Mouse (Mus musculus) MEL (cell line): ENCODE data around the gene Pcx. TPM values are rescaled to one million over a fixed set of nuclear protein-coding genes. Genes with fewer than 3 reads are reported as not detected.

ENCODE experiments used
- DNase-seq: peaks from one replicate; pipeline ENCODE4 v3.0.0; 2011; ENCODE audit warnings: low read depth, low spot score
- H3K27ac ChIP-seq: 2 replicates; pipeline ENCODE4 v1.5.1; 2012; ENCODE audit warnings: low read depth, mild to moderate bottlenecking, control low read depth, low read length, moderate library complexity; ENCODE audit not compliant: control insufficient read depth
- H3K27me3 ChIP-seq, 2 experiments: fragments of 150-350 bp in 1 of 2; sonication (generic) in 1 of 2; 2 replicates each; pipeline ENCODE4 v1.6.1; 2012; ENCODE audit warnings: low read length in 2 of 2, mild to moderate bottlenecking in 2 of 2, improper control_type of control experiment in 1 of 2, moderate library complexity in 1 of 2; ENCODE audit not compliant: insufficient read depth in 2 of 2, control insufficient read depth in 1 of 2
- H3K36me3 ChIP-seq, 2 experiments: 2 replicates each; pipeline ENCODE4 v1.6.1; 2012 to 2014; ENCODE audit warnings: low read length in 2 of 2, improper control_type of control experiment in 1 of 2, inconsistent platforms in 1 of 2, mild to moderate bottlenecking in 1 of 2; ENCODE audit not compliant: insufficient read depth in 2 of 2, control insufficient read depth in 1 of 2
- H3K4me1 ChIP-seq, 2 experiments: fragments of 150-350 bp in 1 of 2; sonication (generic) in 1 of 2; 2 replicates each; pipeline ENCODE4 v1.6.1; 2012; ENCODE audit warnings: low read length in 2 of 2, improper control_type of control experiment in 1 of 2, mild to moderate bottlenecking in 1 of 2; ENCODE audit not compliant: insufficient read depth in 2 of 2, control insufficient read depth in 1 of 2
- H3K4me3 ChIP-seq, 2 experiments: fragments of 150-350 bp in 1 of 2; sonication (generic) in 1 of 2; 2 replicates each; pipeline ENCODE4 v1.5.1; 2012; ENCODE audit warnings: low read depth in 2 of 2, low read length in 2 of 2, mild to moderate bottlenecking in 2 of 2, moderate library complexity in 2 of 2, control low read depth in 1 of 2, improper control_type of control experiment in 1 of 2; ENCODE audit not compliant: control insufficient read depth in 1 of 2, insufficient read depth in 1 of 2
- H3K79me2 ChIP-seq: 2 replicates; pipeline ENCODE4 v1.6.1; 2012; ENCODE audit warnings: mild to moderate bottlenecking, low read length, moderate library complexity; ENCODE audit not compliant: control insufficient read depth, poor library complexity, insufficient read depth
- H3K9ac ChIP-seq: 2 replicates; pipeline ENCODE4 v1.6.1; 2012; ENCODE audit warnings: low read depth, mild to moderate bottlenecking, control low read depth, low read length, moderate library complexity; ENCODE audit not compliant: control insufficient read depth, poor library complexity, severe bottlenecking
- H3K9me3 ChIP-seq: fragments of 150-350 bp; sonication (generic); replicated peaks from 2 replicates; pipeline ENCODE4 v1.6.1; 2012; ENCODE audit warnings: mild to moderate bottlenecking, low read length, improper control_type of control experiment, moderate library complexity; ENCODE audit not compliant: insufficient read depth
- BHLHE40 ChIP-seq: IDR thresholded peaks from 2 replicates; pipeline ENCODE4 v1.6.1; 2012; ENCODE audit warnings: low read depth, mild to moderate bottlenecking, inconsistent platforms, low read length, improper control_type of control experiment, borderline replicate concordance
- CHD1 ChIP-seq: IDR thresholded peaks from 2 replicates; pipeline ENCODE4 v1.6.1; 2012; ENCODE audit warnings: low read depth, mild to moderate bottlenecking, inconsistent platforms, low read length, improper control_type of control experiment
- CHD2 ChIP-seq: IDR thresholded peaks from 2 replicates; pipeline ENCODE4 v1.6.1; 2011; ENCODE audit warnings: low read length, improper control_type of control experiment
- CTCF ChIP-seq, 3 experiments: IDR thresholded peaks in 2 of 3; conservative IDR thresholded peaks in 1 of 3; 2 replicates each; pipeline ENCODE4 v1.5.1; 2011 to 2012; ENCODE audit warnings: low read length in 3 of 3, low read depth in 2 of 3, mild to moderate bottlenecking in 2 of 3, improper control_type of control experiment in 1 of 3, inconsistent platforms in 1 of 3, mixed read lengths in 1 of 3, moderate library complexity in 1 of 3; ENCODE audit not compliant: control insufficient read depth in 1 of 3, insufficient read depth in 1 of 3, poor library complexity in 1 of 3, severe bottlenecking in 1 of 3
- ELF1 ChIP-seq: IDR thresholded peaks from 2 replicates; pipeline ENCODE4 v1.6.1; 2014; ENCODE audit warnings: low read depth, mild to moderate bottlenecking, inconsistent platforms, low read length, improper control_type of control experiment, moderate library complexity
- EP300 ChIP-seq, 2 experiments: IDR thresholded peaks; 2 replicates each; pipeline ENCODE4 v1.6.1; 2011; ENCODE audit warnings: improper control_type of control experiment in 2 of 2, low read length in 2 of 2, low read depth in 1 of 2, mild to moderate bottlenecking in 1 of 2
- ETS1 ChIP-seq: IDR thresholded peaks from 2 replicates; pipeline ENCODE4 v1.6.1; 2012; ENCODE audit warnings: low read depth, mild to moderate bottlenecking, inconsistent platforms, low read length, improper control_type of control experiment, moderate library complexity
- GATA1 ChIP-seq: IDR thresholded peaks from 2 replicates; pipeline ENCODE4 v1.6.1; 2011; ENCODE audit warnings: low read depth, low read length, improper control_type of control experiment
- HCFC1 ChIP-seq: IDR thresholded peaks from 2 replicates; pipeline ENCODE4 v1.6.1; 2012; ENCODE audit warnings: low read depth, mild to moderate bottlenecking, inconsistent platforms, low read length, improper control_type of control experiment, moderate library complexity
- JUND ChIP-seq: IDR thresholded peaks from 2 replicates; pipeline ENCODE4 v1.6.1; 2011; ENCODE audit warnings: low read depth, mild to moderate bottlenecking, improper control_type of control experiment, low read length
- MAZ ChIP-seq: IDR thresholded peaks from 2 replicates; pipeline ENCODE4 v1.6.1; 2012; ENCODE audit warnings: low read depth, mild to moderate bottlenecking, inconsistent platforms, low read length, improper control_type of control experiment
- MEF2A ChIP-seq: IDR thresholded peaks from 2 replicates; pipeline ENCODE4 v1.6.1; 2014; ENCODE audit warnings: low read depth, mild to moderate bottlenecking, inconsistent platforms, low read length, improper control_type of control experiment; ENCODE audit not compliant: poor library complexity, insufficient replicate concordance, severe bottlenecking; ENCODE audit errors: extremely low read depth
- MXI1 ChIP-seq: IDR thresholded peaks from 2 replicates; pipeline ENCODE4 v1.6.1; 2011; ENCODE audit warnings: mild to moderate bottlenecking, low read depth, low read length, improper control_type of control experiment
- MYB ChIP-seq: IDR thresholded peaks from 2 replicates; pipeline ENCODE4 v1.6.1; 2011; ENCODE audit warnings: mild to moderate bottlenecking, low read depth, low read length, improper control_type of control experiment
- NELFE ChIP-seq: IDR thresholded peaks from 2 replicates; pipeline ENCODE4 v1.6.1; 2011; ENCODE audit warnings: low read depth, low read length, improper control_type of control experiment
- NRF1 ChIP-seq: IDR thresholded peaks from 2 replicates; pipeline ENCODE4 v1.6.1; 2014; ENCODE audit warnings: low read depth, mild to moderate bottlenecking, inconsistent platforms, low read length, improper control_type of control experiment, moderate library complexity; ENCODE audit not compliant: poor library complexity, insufficient read depth, severe bottlenecking
- RAD21 ChIP-seq: IDR thresholded peaks from 2 replicates; pipeline ENCODE4 v1.6.1; 2011; ENCODE audit warnings: mild to moderate bottlenecking, low read depth, low read length, improper control_type of control experiment
- RCOR1 ChIP-seq: IDR thresholded peaks from 2 replicates; pipeline ENCODE4 v1.6.1; 2012; ENCODE audit warnings: low read depth, mild to moderate bottlenecking, inconsistent platforms, low read length, improper control_type of control experiment
- SIN3A ChIP-seq: IDR thresholded peaks from 2 replicates; pipeline ENCODE4 v1.6.1; 2012; ENCODE audit warnings: low read length, improper control_type of control experiment, inconsistent platforms
- SMC3 ChIP-seq: IDR thresholded peaks from 2 replicates; pipeline ENCODE4 v1.6.1; 2011; ENCODE audit warnings: low read depth, low read length, improper control_type of control experiment
- TAL1 ChIP-seq: IDR thresholded peaks from 2 replicates; pipeline ENCODE4 v1.6.1; 2012; ENCODE audit warnings: mild to moderate bottlenecking, inconsistent platforms, low read length, moderate library complexity, mixed read lengths
- TBP ChIP-seq: IDR thresholded peaks from 2 replicates; pipeline ENCODE4 v1.8.0; 2011; ENCODE audit warnings: low read depth, low read length, improper control_type of control experiment
- TCF12 ChIP-seq: IDR thresholded peaks from 2 replicates; pipeline ENCODE4 v1.6.1; 2014; ENCODE audit warnings: low read depth, mild to moderate bottlenecking, inconsistent platforms, low read length, improper control_type of control experiment, moderate library complexity
- UBTF ChIP-seq: IDR thresholded peaks from 2 replicates; pipeline ENCODE4 v1.6.1; 2012; ENCODE audit warnings: low read depth, mild to moderate bottlenecking, inconsistent platforms, low read length, improper control_type of control experiment, moderate library complexity, borderline replicate concordance; ENCODE audit not compliant: insufficient read depth
- USF1 ChIP-seq: IDR thresholded peaks from 2 replicates; pipeline ENCODE4 v1.6.1; 2014; ENCODE audit warnings: low read depth, mild to moderate bottlenecking, inconsistent platforms, low read length, improper control_type of control experiment, moderate library complexity
- ZC3H11A ChIP-seq: IDR thresholded peaks from 2 replicates; pipeline ENCODE4 v1.6.1; 2012; ENCODE audit warnings: low read depth, mild to moderate bottlenecking, inconsistent platforms, low read length, improper control_type of control experiment
- ZKSCAN1 ChIP-seq: IDR thresholded peaks from 2 replicates; pipeline ENCODE4 v1.6.1; 2012; ENCODE audit warnings: low read depth, mild to moderate bottlenecking, inconsistent platforms, low read length, improper control_type of control experiment, moderate library complexity
- ZMIZ1 ChIP-seq: IDR thresholded peaks from 2 replicates; pipeline ENCODE4 v1.6.1; 2012; ENCODE audit warnings: low read depth, mild to moderate bottlenecking, inconsistent platforms, low read length, improper control_type of control experiment, moderate library complexity
- polyA plus RNA-seq, 2 experiments: library from polyadenylated mRNA; stranded (reverse) in 1 of 2; unstranded in 1 of 2; fragments of >175 nt in 1 of 2; fragments of >200 nt in 1 of 2; gene quantifications; 2 replicates each; pipeline versions ENCODE4 v1.2.1 to v1.2.4; 2012; ENCODE audit warnings: low replicate concordance in 2 of 2, low read depth in 1 of 2; ENCODE audit not compliant: insufficient read length in 2 of 2, insufficient read depth in 1 of 2, missing spikeins in 1 of 2
- total RNA-seq: library from RNA; depleted of rRNA; stranded (reverse); fragments of 300-350 nt; gene quantifications from 2 replicates; pipeline ENCODE4 v1.2.3, GENCODE M21; 2012

Pcx gene
- total and polyA plus RNA-seq, 3 experiments, result 7.2 to 7.9 TPM; not detected in 1

DNA sequence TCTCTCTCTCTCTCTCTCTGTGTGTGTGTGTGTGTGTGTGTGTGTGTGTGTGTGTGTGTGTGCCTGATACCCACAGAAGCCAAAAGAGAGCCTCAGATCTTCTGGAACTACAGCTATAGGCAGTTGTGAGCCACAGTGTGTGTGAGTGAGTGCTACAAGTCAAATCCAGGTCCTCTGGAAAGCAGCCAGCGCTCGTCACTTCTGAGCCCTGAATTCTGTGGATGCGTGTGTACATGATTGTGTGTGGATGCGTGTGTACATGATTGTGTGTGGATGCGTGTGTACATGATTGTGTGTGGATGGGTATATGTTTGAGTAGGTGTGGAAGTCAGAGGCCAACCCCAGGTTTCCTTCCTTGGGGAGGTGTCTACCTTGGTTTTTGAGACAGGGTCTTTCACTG, 36.7 kb upstream of the Pcx start:
- Histone ChIP-seq H3K4me1 (peaks cover 0 to 8% of the 10 kb centered on the region in 2 experiments; a peak in 3 of 4 replicates), H3K9me3 (no peaks in the 10 kb centered on the region), H3K36me3 (peaks cover 0 to 2% of the 10 kb centered on the region in 2 experiments; a peak in 1 of 4 replicates), H3K27me3 (no peaks in the 10 kb centered on the region), H3K4me3 (no peak overlapping the region), H3K27ac (no peak overlapping the region), H3K79me2 (no peaks in the 10 kb centered on the region)
- no peak for DNase-seq
- TF ChIP-seq RAD21, result no peak
- TF ChIP-seq BHLHE40, result no peak
- TF ChIP-seq GATA1, result no peak
- no peak for TF ChIP-seq RCOR1
- TF ChIP-seq MXI1, result no peak
- TF ChIP-seq TCF12, result no peak
- no peak for TF ChIP-seq ELF1
- TF ChIP-seq MEF2A, result no peak
- TF ChIP-seq SMC3, result no peak
- TF ChIP-seq CHD2, result no peak
- no peak for TF ChIP-seq ZC3H11A
- no peak for TF ChIP-seq MYB
- no peak for TF ChIP-seq NRF1
- TF ChIP-seq CHD1, result no peak
- TF ChIP-seq TAL1, result no peak
- TF ChIP-seq MAZ, result no peak
- TF ChIP-seq, all 39 proteins: peak for 0
- H3K9ac ChIP-seq, result no peak overlapping the region

DNA sequence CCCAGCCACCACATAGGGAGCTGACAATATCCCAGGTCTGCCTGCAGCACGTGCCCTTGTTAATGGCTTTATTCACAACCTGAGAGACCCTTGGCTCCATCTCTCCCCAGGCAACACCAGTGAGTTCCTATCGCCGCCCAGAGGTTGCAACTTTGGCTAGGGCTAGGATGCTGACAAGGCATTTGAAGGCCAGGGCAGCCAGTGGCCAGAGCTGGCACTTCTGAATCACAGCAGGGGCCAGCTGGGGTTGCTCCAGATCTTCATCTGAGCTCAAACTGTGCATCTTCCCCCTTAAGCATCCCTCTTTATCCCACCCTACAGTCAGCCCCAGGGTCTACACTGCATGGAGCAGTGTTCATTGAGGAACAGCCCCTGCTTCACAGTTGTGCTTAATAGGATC, 35.5 kb upstream of the Pcx start:
- Histone ChIP-seq H3K27ac (no peak overlapping the region), H3K4me3 (no peak overlapping the region), H3K4me1 (peaks cover 0 to 7% of the 10 kb centered on the region in 2 experiments; a peak in 2 of 4 replicates), H3K79me2 (no peaks in the 10 kb centered on the region), H3K27me3 (no peaks in the 10 kb centered on the region), H3K9ac (no peak overlapping the region), H3K9me3 (no peaks in the 10 kb centered on the region), H3K36me3 (peaks cover 0 to 2% of the 10 kb centered on the region in 2 experiments; a peak in 1 of 4 replicates)
- TF ChIP-seq USF1 (no peak), RCOR1 (no peak), EP300 (IDR thresholded peaks at IDR 0.05; ENCODE audit: low read depth in 1 of 2, low read length in 2 of 2) (no peak), NELFE (no peak), BHLHE40 (no peak), ETS1 (no peak), CTCF (IDR thresholded peaks at IDR 0.05 in 2 of 3, conservative IDR thresholded peaks at IDR 0.05 in 1 of 3; ENCODE audit: control insufficient read depth in 1 of 3, insufficient read depth in 1 of 3, low read depth in 2 of 3, low read length in 3 of 3, poor library complexity in 1 of 3, severe bottlenecking in 1 of 3) (no peak), TBP (no peak), MAZ (no peak), JUND (no peak), SIN3A (no peak), ZKSCAN1 (no peak), UBTF (no peak), MXI1 (no peak), ZMIZ1 (no peak), HCFC1 (no peak), GATA1 (no peak), RAD21 (no peak)
- DNase-seq, result no peak
